Mouse (Mus musculus): ENCODE data around the gene Actr5.

DNA sequence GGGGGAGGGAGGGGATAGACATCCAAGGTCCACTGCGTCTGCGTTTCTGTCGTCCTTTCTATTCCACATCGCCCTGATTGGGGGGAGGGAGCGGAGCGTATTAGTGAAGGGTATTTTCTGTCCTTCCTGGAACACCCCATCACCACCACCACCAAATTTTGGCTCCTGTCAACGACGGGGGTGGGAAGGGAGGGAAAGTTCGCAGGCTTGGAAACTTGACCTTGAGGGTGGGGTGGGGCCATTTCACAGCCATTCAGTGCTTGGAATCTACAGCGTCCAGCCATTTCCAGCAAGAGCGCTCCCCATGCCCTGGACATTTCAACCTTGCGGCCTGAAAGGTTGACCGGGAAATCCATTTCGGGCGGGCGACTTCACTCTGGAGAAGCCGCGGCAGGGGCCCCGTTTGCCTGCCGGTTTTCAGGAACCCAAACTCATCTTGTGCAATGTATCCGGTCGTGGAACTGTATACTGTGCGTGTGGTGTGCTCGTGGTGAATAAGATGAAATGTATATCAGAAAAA lies 9.5 kb upstream of the Actr5 start:
- no peak for TF ChIP-seq CTCF (IDR thresholded peaks at IDR 0.05; ENCODE audit: insufficient read depth, low read depth, low read length)
- no peak for TF ChIP-seq POLR2A (IDR thresholded peaks at IDR 0.05; ENCODE audit: insufficient read depth, low read depth, low read length)

Data from olfactory bulb, adult 2 months (tissue).